Mouse (Mus musculus) lung, adult 2 months (tissue): ENCODE results near the gene C1qtnf6.

ENCODE experiments used
- CTCF ChIP-seq: fragments of 200-500 bp; IDR thresholded peaks from 2 replicates; pipeline ENCODE4 v1.5.1; 2011; ENCODE audit warnings: mild to moderate bottlenecking, low read length, control low read depth; ENCODE audit not compliant: insufficient read depth
- POLR2A ChIP-seq: fragments of 200-500 bp; IDR thresholded peaks from 2 replicates; pipeline ENCODE4 v1.6.1; 2011; ENCODE audit warnings: low read depth, mild to moderate bottlenecking, control low read depth, low read length, borderline replicate concordance; ENCODE audit errors: extremely low read depth

- TF ChIP-seq POLR2A = no peak
- TF ChIP-seq CTCF = no peak
Measured at GRCm38 (mm10) chr15:78520112-78520715, 11.0 kb downstream of the C1qtnf6 start.
